Mouse (Mus musculus) spleen, embryonic (tissue): ENCODE data around the gene Fbxo41.
"Not testable (repeated sequence)": the region's sequence is repeated elsewhere in the genome, so short reads cannot be mapped to it uniquely, and the experiment has no call there.

Source experiments
- CTCF ChIA-PET: fragments of 350-600 bp; sonication (Branson Sonifier 250); formaldehyde crosslinking; loops from one replicate; lab custom pipeline; 2022; lab: Charles Lee

The Fbxo41 gene

DNA sequence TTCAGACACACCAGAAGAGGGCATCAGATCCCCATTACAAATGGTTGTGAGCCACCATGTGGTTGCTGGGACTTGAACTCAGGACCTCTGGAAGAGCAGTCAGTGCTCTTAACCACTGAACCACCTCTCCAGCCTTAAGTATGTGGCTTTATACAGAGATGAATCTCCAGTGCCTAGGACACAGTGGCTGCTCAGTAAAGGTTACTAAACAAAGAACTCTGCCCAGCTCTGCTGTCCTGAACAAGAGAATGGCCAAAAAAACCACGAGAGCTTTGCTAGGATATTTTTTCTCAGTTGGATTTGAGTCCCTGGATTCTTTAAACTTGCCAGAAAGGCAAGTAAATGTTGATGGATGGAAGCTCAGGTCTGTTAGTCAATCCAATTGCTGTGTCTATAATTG lies 52.7 kb downstream of the Fbxo41 start:
- CTCF ChIA-PET = not testable (repeated sequence)

DNA sequence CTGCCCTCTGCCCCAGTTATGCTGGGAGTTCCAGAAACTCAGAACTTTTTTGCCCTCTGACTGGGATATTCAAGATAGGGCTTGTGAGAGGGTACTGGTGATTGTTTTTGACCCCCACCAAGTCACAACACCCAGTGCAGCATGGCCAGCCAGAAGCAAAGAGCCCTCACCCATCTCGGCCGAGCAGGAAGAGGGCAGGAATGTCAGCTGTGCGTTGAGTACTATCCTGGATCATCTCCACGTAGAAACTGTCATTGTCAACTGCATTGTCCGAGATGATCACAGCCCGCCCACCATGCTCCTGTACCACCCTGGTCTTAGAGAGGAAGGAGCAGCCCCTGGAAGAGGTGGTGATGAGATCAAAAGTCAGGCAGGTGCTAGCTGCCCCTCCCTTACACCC lies 55.4 kb downstream of the Fbxo41 start:
- CTCF ChIA-PET = no interaction called here

DNA sequence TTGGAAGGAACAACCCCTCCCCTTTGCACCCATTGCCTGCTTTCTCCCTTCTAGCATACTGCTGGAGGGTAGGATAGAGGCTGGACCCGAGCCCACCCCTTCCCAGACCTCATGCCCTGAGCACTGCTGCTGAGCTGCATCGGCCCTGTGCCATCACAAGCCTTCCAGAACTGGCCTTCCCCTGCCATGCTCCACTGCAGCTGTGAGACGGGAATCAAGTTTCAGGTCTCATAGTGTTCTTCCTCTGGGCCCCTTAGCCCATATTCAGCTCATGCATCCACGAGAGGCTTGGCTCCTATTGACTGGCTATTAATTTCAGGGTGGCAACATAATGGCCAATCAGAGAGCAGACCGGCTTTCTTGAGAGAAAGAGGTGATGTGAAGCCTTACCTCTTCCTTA lies 57.5 kb downstream of the Fbxo41 start:
- CTCF ChIA-PET = no interaction called here

DNA sequence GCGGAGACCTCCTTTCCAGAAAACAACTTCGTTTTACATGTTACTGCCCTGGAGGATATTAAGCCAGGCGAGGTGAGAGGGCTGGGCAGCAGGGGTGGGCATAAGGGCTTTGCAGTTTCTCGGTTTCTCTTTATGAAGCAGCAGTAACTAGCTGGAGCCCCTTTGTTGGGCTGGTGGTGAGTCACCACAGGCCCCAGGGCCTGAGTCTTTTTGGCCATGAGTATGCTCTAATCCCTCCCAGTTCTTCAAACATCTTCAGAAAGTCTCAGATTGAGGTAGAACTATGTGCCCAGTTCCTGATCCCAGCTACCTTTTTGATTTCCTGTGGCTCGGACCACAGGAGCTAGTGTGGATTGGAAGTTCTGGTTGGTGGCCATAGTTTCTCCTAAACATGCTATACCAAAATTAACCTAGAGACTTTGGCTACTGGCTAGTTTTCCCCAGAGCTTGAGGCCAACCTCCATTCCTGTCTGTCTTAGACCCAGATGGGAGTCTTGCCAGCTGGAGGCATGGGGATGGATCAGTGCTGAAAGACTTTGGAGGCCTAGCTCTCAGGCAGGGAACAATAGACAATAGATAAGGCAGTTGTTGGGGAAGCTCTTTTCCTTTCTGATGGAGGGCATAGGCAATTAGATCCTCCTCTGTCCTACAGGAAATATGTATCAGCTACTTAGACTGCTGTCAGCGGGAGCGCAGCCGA lies 58.4 kb downstream of the Fbxo41 start:
- CTCF ChIA-PET = no interaction called here

DNA sequence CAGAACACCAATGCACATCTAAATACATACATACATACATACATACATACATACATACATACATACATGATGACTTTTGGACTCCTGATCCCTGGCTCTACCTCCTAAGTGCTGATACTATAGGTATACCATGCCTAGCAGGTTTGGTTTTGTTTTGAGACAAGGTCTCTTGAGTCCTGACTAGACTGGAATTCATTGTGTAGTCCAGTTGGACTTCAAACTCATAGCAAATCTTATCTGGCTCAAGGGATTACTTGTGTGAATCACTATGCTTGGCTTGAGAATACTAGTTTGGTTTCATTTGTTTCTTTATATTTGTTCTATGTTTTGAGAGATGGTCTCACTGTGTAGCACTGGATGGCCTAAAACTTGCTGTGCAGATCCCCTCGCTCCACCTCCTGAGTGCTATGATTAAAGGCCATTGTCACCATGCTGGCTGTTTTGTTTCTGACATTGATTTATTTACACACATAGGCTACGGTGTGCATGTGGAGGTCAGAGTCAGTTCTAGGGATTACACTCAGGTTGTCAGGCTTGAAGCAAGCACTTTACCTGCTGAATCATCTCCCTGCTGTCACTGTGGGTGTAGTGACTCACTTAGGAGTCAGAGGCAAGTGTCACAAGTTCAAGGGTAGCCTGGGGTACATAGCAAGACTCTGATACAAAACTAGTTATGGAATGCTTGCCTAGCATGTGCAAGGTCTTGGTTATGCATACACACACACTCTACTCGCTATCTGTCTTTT lies 59.1 kb downstream of the Fbxo41 start:
- CTCF ChIA-PET = no interaction called here

DNA sequence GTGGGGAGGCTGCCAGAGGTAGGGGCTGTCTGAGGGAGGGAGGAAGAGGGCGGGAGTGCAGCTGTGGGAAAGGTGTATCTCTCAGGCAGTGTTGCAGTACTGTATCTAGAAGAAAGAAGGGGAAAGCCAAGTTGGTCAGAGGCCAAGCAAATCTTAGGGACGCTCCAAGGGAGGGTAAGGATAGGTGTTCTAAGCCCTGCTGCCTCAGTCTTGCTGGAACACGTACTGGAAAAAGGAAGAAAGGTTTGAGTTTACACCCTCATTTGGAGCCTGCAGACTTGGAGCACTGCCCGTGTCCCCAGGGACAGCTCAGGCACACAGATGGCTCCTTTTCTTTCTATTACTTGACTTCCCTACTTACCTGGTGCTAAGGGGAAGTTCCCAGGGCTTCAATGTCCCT lies 61.7 kb downstream of the Fbxo41 start:
- CTCF ChIA-PET = no interaction called here

DNA sequence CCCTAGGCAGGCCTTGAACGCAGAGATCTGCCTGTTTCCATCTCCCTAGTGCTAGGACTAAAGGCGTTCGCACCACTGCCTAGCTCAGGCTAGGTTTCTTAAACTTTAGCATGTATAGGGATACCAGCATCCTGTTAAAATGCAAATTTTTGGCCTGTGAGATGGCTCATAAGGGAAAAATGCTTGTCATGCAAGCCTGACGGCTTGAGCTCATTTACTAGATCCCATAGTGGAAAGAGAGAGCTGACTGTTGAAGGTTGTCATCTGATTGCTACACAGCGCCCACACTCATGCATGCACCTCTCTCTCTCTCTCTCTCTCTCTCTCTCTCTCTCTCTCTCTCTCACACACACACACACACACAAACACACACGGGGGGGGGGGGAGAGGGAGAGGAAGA lies 66.2 kb downstream of the Fbxo41 start:
- CTCF ChIA-PET = no interaction called here

DNA sequence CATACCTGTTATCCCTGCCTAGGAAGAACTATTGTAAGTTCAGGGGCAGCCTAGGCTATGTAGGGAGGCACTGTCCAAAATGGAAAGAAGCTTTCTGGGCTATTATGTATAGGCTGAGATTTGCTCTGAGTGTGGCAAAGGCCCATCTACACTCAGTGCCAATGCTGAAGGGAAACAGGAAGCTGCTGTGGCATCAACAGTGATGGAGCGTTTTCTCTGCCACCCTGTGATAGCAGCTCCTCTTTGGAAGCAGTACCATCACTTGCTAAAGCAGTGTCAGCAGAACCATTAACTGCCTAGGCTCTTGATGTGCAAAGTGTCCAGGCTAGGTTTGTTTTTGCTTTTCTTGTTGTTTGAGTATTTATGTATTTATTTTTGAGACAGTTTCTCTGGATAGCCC lies 66.6 kb downstream of the Fbxo41 start:
- CTCF ChIA-PET = no interaction called here

DNA sequence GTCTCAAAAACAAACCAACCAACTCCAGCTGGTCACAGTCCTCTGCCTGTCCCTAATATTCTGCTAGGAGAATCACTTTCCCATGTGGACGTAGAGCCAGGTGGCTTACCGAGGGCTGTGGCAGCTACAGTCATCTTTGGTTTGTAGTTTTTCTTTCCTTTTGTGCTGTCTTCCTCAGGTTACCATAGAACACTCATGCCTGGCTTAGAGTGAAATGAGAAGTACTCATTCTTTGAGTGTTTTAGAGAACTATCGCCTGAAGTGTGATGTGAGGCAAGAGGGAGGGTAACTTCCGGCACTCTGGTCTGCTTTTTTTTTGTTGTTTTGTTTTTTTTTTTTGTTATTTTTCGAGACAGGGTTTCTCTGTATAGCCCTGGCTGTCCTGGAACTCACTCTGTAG lies 68.9 kb downstream of the Fbxo41 start:
- CTCF ChIA-PET = no interaction called here

DNA sequence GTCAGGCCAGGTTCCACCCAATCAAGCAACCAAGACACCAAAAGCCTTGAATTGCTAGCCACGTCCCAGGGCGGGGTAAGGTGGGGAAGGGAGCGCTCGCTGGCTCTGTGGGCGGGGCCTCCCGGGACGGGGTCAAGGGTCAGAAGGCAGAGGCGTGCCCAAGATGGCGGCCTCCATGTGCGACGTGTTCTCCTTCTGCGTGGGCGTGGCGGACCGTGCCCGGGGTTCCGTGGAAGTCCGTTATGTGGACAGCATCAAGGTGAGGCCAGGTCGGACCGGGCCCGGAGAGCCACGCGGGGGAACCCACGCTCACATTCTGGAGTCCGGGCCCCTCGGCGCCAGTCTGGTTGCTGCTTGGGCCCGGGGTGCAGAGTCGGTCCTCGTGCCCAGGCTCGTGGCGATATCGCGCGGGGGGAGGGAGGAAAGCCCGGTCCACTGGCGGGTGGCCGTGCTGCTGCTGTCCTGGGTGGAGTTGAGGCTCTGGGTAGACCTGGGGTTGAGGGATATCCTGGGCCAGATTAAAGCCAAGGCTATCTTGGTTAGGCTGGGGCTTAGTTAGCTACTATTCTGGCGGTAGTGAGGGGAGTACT lies 70.9 kb downstream of the Fbxo41 start, which contains the start of gene Smyd5:
TSS of gene Smyd5 (plus strand) at position 148 of the 590 bp plus-strand sequence.
- CTCF ChIA-PET = no interaction called here

DNA sequence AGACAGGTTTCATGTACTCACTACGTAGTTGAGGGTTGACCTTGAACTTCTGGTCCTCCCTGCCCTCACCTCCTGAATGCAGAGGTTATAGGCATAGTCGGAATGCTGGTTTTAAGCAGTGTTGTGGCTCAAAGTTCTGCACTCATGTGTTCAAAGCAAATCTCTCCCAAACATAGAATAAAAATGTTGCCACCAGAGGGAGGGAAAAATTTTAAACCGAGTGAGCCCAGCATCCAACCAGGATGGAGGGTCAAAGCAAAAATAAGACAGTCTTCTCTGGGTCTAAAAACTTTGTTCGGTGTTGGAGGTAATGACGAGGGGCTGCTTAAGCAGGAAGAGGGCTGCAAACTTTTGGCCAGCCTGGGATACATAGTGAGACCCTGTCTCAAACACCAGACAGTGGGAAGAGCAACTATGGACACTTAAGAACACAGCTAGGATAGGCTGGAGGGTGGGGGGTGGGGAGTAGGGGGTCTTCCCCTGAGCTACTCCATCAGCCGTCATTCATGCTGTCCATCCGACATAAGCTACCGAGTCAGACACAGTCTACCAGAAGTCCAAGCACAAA lies 71.4 kb downstream of the Fbxo41 start:
- CTCF ChIA-PET = no interaction called here

DNA sequence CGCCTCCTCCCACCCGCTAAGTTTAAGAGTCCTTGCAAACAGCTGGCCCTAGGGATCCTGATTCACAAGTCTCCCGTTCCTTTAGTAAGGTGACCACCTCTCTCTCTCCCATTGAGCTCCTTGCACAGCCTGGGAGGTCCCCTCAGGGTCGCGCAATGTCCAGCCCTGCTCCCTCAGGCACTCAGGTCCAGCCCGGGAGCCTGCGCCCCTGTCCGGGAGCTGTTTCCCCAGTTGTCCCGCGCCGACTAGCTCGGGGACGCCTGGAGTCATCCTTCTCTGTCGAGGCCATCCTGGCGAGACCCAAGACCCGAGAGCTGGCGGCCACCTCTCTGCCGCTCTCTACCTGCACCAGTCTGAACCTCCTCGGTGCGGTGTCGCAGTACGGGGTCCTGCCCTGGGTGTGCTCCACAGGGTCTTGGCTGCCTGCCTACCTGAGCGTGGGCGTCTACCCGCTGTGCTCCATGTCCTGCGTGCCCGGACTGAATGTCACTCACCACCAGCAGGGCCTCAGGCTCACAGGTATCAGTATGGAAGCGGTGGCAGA lies 78.9 kb downstream of the Fbxo41 start, which contains the start of gene Noto:
TSS of gene Noto (plus strand) at position 51 of the 544 bp plus-strand sequence.
- CTCF ChIA-PET = interaction anchor here (0.5 kb wide), 1 partner anchor 512 kb away, joined by 11 read pairs; no protein-coding TSS in a partner anchor
